Mouse (Mus musculus): ENCODE measurements around the gene Sat2. TPM values are rescaled to one million over a fixed set of nuclear protein-coding genes. Genes with fewer than 3 reads are reported as not detected.

Gene Sat2
- polyA plus RNA-seq (2012; rRNA removed): 1.3 and 1.8 TPM in 2 replicates

DNA sequence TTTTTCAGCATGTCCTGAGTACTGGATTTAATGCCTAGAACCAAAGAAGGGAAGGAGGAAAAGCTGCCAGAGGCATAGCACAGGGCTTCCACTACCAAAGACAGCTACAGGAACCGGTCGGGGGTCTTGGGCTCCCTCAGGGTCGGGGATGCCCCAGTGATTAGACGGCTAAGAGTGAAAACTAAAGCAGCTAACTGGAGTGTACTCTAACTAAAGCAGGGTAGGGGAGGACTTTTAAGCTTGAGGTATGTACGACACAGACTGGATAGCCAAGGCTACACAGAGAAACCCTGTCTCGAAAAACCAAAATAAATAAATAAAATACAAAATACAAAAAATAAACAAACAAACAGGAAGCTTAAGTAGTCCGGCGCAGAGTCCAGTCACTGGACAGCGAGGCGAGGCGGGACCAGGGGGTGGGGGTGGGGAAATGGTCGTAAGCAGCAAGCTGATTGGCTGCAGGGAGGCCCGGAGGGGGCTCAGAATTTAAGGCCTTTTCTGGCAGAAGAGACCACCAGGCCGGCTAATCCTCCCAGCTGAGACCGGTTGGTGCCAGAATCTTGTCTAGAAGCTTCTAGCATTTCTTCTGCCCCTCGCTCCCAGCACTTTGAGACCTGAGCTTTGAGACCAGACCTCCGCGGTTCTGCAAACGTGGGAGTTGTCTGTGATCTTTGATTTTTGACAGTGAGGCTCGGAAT is at the start of gene Sat2:
Gene Sat2 (plus strand): TSS at position 454 of the 698 bp plus-strand sequence.

DNA sequence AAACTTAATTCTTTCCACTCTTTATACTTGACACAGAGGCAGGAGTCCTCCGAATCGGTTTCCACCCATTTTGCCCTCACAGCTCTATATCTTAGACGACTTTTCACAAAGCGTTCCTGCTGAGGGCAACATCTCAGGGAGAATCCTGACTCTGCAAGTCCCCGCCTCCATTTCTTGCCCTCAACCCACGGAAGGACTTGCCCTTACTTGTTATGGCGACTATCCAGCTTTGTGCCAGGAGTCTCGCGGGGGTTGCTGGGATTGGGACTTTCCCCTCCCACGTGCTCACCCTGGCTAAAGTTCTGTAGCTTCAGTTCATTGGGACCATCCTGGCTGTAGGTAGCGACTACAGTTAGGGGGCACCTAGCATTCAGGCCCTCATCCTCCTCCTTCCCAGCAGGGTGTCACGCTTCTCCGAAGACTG is 41.7 kb upstream of the Sat2 start, which contains the start of the genes Wrap53 and Trp53:
Gene Wrap53 (minus strand): TSS at position 165 of the 424 bp plus-strand sequence.
Gene Trp53 (plus strand): TSS at position 269 of the 424 bp plus-strand sequence.

DNA sequence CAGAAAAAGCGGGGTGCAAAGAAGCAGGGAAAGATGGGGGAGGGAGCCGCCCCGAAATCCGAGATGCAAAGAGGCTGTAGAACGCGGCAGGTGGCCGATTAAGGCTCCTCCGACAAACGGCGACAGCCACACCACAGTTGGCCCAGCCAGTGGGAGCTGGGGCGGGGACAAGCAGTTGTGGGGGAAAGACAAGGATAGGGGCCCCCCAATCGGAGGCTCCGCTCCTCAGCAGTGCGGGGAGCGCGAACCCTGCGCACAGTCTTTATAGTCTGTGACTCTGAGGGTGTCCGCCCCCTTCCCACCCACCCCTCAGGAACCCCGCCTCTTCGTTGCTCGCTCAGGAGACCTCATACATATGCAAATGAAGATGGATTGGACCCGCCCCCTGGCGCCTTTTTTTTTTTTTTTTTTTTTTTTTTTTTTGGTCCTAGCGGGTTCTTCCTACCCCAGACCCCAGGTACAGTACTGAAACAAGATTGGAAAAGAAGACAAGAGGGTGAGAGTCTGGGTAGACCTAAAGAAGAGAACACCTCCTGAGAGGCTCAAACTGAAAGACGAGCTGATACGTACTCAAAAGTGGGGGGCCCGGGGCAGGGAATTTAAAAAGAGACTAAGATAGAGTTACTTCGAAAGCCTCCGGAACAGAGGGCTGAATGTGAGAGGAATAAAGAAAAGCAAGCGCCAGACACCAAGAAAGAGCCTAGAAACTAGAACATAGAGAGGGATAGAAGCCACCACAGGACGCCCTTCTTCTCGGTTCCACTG is 15.9 kb upstream of the Sat2 start, which contains the start of gene Atp1b2:
Gene Atp1b2 (minus strand): TSS at position 217 of the 765 bp plus-strand sequence.

DNA sequence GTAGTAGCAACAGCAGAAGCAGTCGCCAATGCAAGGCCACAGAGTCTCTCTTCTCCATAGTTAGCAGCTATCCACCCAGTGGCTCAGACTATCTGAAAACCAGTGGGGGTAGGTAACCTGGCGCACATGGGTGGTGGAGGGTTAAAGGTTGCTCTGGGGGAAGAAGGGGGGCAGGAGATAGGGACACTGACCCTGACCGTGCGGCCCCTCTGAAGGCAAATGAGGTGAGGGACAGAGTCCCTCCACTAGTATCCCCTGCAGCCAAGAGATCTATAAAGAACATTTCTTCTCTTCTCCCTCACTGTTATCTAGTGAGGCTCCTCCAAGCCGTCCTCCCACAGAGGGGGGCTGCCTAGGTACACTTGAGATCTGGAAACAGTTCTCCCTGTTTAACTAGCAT is 4.0 kb upstream of the Sat2 start, which contains the start of gene Shbg:
Gene Shbg (minus strand): TSS at position 101 of the 400 bp plus-strand sequence.

DNA sequence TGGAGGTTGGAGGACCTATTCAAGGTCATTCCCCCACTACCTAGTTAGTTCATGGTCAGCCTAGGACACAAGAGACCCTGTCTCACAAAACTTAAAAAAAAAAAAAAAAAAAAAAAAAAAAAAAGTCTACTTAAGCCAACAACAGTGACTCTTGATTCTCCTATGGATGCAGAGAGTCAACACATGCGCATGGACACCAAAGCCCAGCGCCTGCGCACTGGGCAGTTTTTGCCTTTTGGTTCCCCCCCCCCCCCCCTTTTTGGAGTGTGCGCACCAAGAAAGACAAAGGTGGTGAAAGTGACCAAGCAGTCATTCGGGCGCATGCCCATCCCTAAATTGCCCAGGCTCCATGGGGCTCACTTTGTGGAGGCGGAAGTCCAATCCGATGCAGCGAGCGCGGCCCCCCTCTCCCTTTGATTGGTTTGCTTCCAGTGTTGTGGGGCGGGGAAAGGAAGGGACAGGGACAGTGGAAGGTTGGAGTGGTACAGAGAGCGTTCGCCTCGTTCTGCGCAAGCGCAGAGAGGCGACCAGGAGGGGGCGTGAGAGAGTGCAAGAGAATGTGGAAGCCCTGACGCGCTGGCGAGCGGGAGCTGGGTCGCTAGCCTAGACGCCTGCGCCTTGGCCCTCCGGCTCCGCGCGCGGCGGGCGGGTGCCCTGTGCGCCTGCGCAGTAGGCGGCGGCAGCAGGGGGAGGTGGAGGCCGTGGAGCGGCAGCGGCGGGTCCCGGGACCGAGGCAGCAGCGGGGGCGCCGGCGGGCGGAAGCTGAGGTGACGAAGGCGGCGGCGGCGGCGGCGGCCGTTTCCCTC is 10.7 kb downstream of the Sat2 start, which contains the start of gene Fxr2:
Gene Fxr2 (plus strand): TSS at position 707 of the 806 bp plus-strand sequence.

DNA sequence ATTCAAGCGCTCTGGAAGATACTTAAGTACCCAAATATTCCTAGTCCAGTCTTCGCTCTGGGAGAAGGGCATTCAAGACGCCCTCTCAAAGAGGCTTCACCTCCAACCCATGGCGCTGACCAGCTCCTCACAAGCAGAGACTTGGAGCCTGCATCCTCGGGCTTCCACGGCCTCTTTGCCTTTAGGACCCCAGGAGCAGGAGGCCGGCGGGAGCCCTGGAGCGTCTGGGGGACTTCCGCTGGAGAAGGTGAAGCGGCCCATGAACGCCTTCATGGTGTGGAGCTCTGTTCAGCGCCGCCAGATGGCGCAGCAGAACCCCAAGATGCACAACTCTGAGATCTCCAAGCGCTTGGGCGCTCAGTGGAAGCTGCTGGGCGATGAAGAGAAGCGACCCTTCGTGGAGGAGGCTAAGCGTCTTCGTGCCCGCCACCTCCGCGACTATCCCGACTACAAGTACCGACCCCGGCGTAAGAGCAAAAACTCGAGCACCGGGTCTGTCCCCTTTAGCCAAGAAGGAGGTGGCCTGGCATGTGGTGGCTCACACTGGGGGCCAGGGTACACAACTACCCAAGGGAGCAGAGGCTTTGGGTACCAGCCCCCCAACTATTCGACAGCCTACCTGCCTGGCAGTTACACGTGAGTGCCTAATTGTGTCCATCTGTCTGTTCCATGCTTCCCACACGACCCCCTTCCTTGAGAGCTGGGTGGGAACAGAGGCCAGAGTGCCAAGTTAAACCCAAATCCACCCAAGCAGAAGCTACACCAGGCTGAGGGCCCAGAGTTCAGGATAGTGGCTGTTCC is 33.6 kb downstream of the Sat2 start, which contains the start of gene Sox15:
Gene Sox15 (plus strand): TSS at position 51 of the 801 bp plus-strand sequence.

DNA sequence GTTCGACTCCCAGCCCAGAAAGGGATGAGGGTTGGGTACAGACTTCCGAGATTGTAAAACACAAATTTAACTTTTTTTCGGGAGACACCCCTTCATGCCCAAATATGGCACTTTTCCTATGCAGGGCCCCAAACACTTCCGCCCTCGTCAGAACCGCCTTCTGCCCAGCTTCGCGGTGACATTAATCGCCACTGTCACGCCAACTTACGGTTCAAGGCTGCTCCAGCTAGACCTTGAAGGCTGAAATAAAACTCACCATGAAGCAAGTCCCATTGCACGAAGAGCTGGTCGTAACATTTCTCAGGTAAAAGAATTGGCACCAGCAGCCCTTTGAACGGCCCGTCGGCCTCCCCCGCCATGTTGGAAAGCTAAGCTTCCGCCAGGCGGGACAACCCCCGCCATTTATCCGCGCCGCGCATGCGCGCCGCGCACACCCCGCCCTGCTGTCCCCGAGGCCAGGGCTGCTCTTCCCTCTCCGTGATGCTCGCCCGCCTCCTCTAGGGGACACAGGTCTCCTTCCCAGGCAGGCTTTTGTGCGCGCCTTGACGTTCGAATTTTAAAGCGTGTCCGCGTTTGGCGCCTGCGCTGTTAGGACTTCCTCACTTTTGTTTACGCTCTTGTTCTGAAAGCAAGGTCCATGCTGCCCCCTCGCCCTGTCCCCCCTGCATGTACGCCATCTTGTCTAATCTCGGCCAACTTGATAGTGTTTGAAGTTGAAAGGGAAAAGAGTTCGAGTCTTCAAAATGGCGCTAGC is 40.6 kb downstream of the Sat2 start, which contains the start of gene Mpdu1:
Gene Mpdu1 (minus strand): TSS at position 430 of the 754 bp plus-strand sequence.

DNA sequence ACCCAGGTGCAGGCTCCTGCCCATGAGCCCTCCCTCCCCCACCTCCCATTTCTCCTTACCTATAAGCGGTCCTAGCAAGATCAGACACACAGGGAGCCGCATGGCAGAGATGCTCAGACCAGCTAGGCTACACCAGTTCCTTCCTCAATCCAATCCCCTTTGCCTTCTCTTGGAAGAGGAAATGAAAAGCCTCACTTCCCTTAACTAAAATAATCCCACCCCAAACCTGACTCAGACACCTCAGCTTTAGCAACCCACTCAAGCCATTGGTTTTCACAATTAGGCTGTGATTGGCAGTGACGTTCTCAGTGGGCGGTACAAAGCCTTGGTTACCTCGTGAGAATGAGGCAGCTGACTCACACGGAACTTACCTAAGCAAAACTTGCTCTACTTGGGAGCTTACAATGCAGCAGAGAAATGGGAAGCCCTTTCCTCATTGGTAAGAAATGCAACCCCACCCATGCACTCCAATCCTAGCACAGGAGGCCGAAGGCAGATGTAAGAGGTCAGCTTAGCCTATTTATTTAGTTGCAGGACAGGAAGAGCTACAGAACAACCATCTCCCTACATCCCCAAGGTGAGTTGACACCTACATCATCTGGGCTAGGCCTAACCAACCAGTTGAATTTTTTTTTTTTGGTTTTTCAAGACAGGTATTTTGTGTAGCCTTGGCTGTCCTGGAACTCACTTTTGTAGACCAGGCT is 44.3 kb downstream of the Sat2 start, which contains the start of gene Cd68:
Gene Cd68 (minus strand): TSS at position 193 of the 704 bp plus-strand sequence.

DNA sequence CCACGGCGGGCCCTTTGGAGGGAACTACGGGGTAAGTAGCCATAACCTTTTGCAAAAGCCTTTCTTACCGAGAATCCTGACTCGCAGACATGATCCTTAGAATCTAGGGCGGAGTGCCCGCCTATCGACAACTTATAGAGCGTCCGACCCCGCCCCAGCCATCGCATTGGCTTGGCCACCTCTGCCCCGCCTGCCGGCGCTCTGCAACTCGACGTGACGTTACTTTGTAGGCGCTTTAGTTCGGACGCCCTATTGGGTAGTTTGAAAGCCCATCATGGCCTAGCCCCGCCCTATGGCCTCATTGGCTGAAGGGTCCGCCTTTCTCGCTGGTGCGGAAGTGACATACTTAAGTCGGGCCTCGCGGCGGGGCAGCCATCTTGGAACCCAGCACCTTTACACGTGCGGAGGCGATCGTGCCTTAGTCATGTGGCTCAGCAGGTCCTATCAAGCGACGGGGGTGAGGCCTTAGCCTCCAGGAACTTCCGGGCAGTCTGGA is 50.4 kb downstream of the Sat2 start, which contains the start of gene Eif4a1:
Gene Eif4a1 (minus strand): TSS at position 213 of the 496 bp plus-strand sequence.

Other genes starting within 250 kb of the Sat2 start
- gene Naa38, start 226.5 kb upstream of the Sat2 start, polyA plus RNA-seq (2012; rRNA removed): 150 and 174 TPM in 2 replicates
- 10.1 and 11.7 TPM in 2 replicates for gene Cyb5d1, start 226.4 kb upstream of the Sat2 start, polyA plus RNA-seq (2012; rRNA removed)
- 12.4 and 25.4 TPM in 2 replicates for gene Tmem88, start 223.8 kb upstream of the Sat2 start, polyA plus RNA-seq (2012; rRNA removed)
- gene Kdm6b, start 208.3 kb upstream of the Sat2 start, polyA plus RNA-seq (2012; rRNA removed): 15.5 and 18.5 TPM in 2 replicates
- 0.44 and 0.93 TPM in 2 replicates for gene Dnah2, start 72.9 kb upstream of the Sat2 start, polyA plus RNA-seq (2012; rRNA removed)
- gene Efnb3, start 61.8 kb upstream of the Sat2 start, polyA plus RNA-seq (2012; rRNA removed): 1.1 and 1.8 TPM in 2 replicates
- 13.9 and 18.2 TPM in 2 replicates for gene Wrap53, start 41.8 kb upstream of the Sat2 start, polyA plus RNA-seq (2012; rRNA removed)
- 69.1 and 71.7 TPM in 2 replicates for gene Trp53, start 41.7 kb upstream of the Sat2 start, polyA plus RNA-seq (2012; rRNA removed)
- gene Atp1b2, start 16.1 kb upstream of the Sat2 start, polyA plus RNA-seq (2012; rRNA removed): 6.2 and 6.3 TPM in 2 replicates
- gene Shbg, start 4.1 kb upstream of the Sat2 start, polyA plus RNA-seq (2012; rRNA removed): not detected in 2 replicates
- gene Fxr2, start 11.0 kb downstream of the Sat2 start, polyA plus RNA-seq (2012; rRNA removed): 40.4 and 45.3 TPM in 2 replicates
- gene Sox15, start 33.3 kb downstream of the Sat2 start, polyA plus RNA-seq (2012; rRNA removed): not detected in 2 replicates
- gene Mpdu1, start 40.6 kb downstream of the Sat2 start, polyA plus RNA-seq (2012; rRNA removed): 97.9 and 102 TPM in 2 replicates
- gene Cd68, start 44.1 kb downstream of the Sat2 start, polyA plus RNA-seq (2012; rRNA removed): 16.9 and 23.1 TPM in 2 replicates
- 190 and 192 TPM in 2 replicates for gene Eif4a1, start 50.4 kb downstream of the Sat2 start, polyA plus RNA-seq (2012; rRNA removed)
- gene Senp3, start 60.1 kb downstream of the Sat2 start, polyA plus RNA-seq (2012; rRNA removed): 37.8 and 38.7 TPM in 2 replicates
- 15.1 and 20.9 TPM in 2 replicates for gene Tnfsf13, start 63.8 kb downstream of the Sat2 start, polyA plus RNA-seq (2012; rRNA removed)
- gene Tnfsf12, start 73.8 kb downstream of the Sat2 start, polyA plus RNA-seq (2012; rRNA removed): 26.3 and 32.5 TPM in 2 replicates
- 5.2 and 5.7 TPM in 2 replicates for gene Tnfsfm13, start 74.1 kb downstream of the Sat2 start, polyA plus RNA-seq (2012; rRNA removed)
- gene Polr2a, start 136.6 kb downstream of the Sat2 start, polyA plus RNA-seq (2012; rRNA removed): 19.8 and 20.0 TPM in 2 replicates
- gene Slc35g3, start 139.9 kb downstream of the Sat2 start, polyA plus RNA-seq (2012; rRNA removed): 0.33 TPM in 1 of 2 replicates, not detected in the other
- gene Zbtb4, start 143.9 kb downstream of the Sat2 start, polyA plus RNA-seq (2012; rRNA removed): 37.2 and 40.3 TPM in 2 replicates
- 5.7 and 8.7 TPM in 2 replicates for gene Chrnb1, start 173.9 kb downstream of the Sat2 start, polyA plus RNA-seq (2012; rRNA removed)
- gene Fgf11, start 179.8 kb downstream of the Sat2 start, polyA plus RNA-seq (2012; rRNA removed): 6.4 and 6.9 TPM in 2 replicates
- gene Tmem102, start 183.6 kb downstream of the Sat2 start, polyA plus RNA-seq (2012; rRNA removed): 45.7 and 55.0 TPM in 2 replicates
- gene Gm39566, start 193.3 kb downstream of the Sat2 start, polyA plus RNA-seq (2012; rRNA removed): not detected in 2 replicates
- gene Spem2, start 196.4 kb downstream of the Sat2 start, polyA plus RNA-seq (2012; rRNA removed): not detected in 2 replicates
- 0.22 TPM in 1 of 2 replicates, not detected in the other for gene Spem1, start 200.2 kb downstream of the Sat2 start, polyA plus RNA-seq (2012; rRNA removed)
- gene Nlgn2, start 215.8 kb downstream of the Sat2 start, polyA plus RNA-seq (2012; rRNA removed): 19.8 and 19.9 TPM in 2 replicates
- gene Tmem256, start 216.5 kb downstream of the Sat2 start, polyA plus RNA-seq (2012; rRNA removed): 153 and 198 TPM in 2 replicates
- 55.2 and 58.3 TPM in 2 replicates for gene Plscr3, start 224.4 kb downstream of the Sat2 start, polyA plus RNA-seq (2012; rRNA removed)
- gene Tnk1, start 236.7 kb downstream of the Sat2 start, polyA plus RNA-seq (2012; rRNA removed): 55.1 and 60.4 TPM in 2 replicates